Mouse (Mus musculus) ES-Bruce4 (cell line): ENCODE data around the gene Snorc.

ENCODE experiments used
- CTCF ChIP-seq: IDR thresholded peaks from one replicate; pipeline ENCODE4 v1.8.1; 2011; ENCODE audit warnings: low read depth, low read length
- EP300 ChIP-seq: IDR thresholded peaks from 2 replicates; pipeline ENCODE4 v1.6.1; 2011; ENCODE audit warnings: low read depth, low read length; ENCODE audit not compliant: insufficient read depth
- POLR2A ChIP-seq: IDR thresholded peaks from one replicate; pipeline ENCODE4 v1.8.1; 2011; ENCODE audit warnings: low read length; ENCODE audit not compliant: insufficient read depth

DNA sequence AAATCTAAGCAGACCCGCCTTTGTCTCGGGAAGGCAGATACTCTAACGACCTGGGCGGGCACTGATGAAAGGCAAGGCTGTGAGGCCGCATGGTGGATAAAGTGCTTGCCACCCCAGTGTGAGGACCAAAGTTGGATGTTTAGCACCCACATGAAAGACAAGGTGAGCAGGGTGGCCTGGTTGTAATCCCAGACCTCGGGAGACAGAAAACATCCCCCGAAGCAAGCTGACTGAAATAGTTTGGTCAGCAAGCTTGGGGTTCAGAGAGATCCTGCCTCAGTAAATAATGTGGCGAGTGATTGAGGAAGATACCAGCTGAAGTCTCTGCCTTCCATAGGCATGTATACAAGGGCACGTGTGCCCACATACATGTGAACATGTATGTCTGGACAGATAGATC is 2.6 kb upstream of the Snorc start:
- TF ChIP-seq CTCF (no peak), POLR2A (no peak), EP300 (no peak)
